ENCODE assay signal across 27 mouse cellular contexts in genomic region chr5:105679261-105679660, GRCm38 (mm10). TPM values are rescaled to one million over a fixed set of nuclear protein-coding genes. Genes with fewer than 3 reads are reported as not detected.
DNase-seq lines count a peak whose midpoint lies in the region; ATAC-seq and TF ChIP-seq lines count a peak whose summit lies in the region.
"Had no signal": no experiment of that assay in that cellular context is flagged by ENCODE, and none has a peak within 500 bp of the region (broad histone marks: within the 10 kb centered on the region; RNA-seq: fewer than 3 reads in every experiment).

No protein-coding gene starts in this region.

- no peaks in the 10 kb centered on the region for H3K9me3 ChIP-seq in forebrain, postnatal 0 days (ENCODE audit: low read length)
- no peaks in the 10 kb centered on the region for H3K9me3 ChIP-seq in forebrain, embryonic 15.5 days
- H3K9me3 ChIP-seq in neural tube, embryonic 11.5 days (ENCODE audit: control insufficient read depth, low read length): no peaks in the 10 kb centered on the region
- no peaks in the 10 kb centered on the region for H3K9me3 ChIP-seq in neural tube, embryonic 15.5 days (replicated peaks)
- H3K9me3 ChIP-seq in kidney, embryonic 15.5 days (replicated peaks): no peaks in the 10 kb centered on the region
- H3K9me3 ChIP-seq: forebrain, embryonic 10.5 days; forebrain, embryonic 13.5 days; heart, embryonic 12.5 days; heart, embryonic 15.5 days had no signal

- no peak for TF ChIP-seq POLR2A in myocyte (IDR thresholded peaks at IDR 0.05; ENCODE audit: insufficient read length, low read depth)

- no peak overlapping the region for H3K4me2 ChIP-seq in forebrain, postnatal 0 days (ENCODE audit: low read depth)
- H3K4me2 ChIP-seq in forebrain, embryonic 15.5 days (replicated peaks): no peak overlapping the region
- H3K4me2 ChIP-seq in neural tube, embryonic 11.5 days (ENCODE audit: low read depth): no peak overlapping the region
- no peak overlapping the region for H3K4me2 ChIP-seq in neural tube, embryonic 15.5 days
- H3K4me2 ChIP-seq in myocyte (ENCODE audit: low read depth): peak overlapping the region; percentile 54
- no peak overlapping the region for H3K4me2 ChIP-seq in kidney, embryonic 15.5 days
- H3K4me2 ChIP-seq: forebrain, embryonic 13.5 days; heart, embryonic 12.5 days; heart, embryonic 15.5 days; hindbrain, embryonic 14.5 days had no signal

- DNase-seq in forebrain, postnatal 0 days: peak; percentile 24
- DNase-seq in neural tube, embryonic 11.5 days (ENCODE audit: low spot score): peak; percentile 8
- peak; percentile 73 for DNase-seq in brain, adult 2 months (ENCODE audit: low read depth, low spot score)
- no peak for DNase-seq in heart, postnatal 10 days
- DNase-seq: adrenal gland, postnatal 10 days; adrenal gland, postnatal 36 days; cerebellum, adult 11-12 months; cerebellum, adult 8-10 months; cerebellum, postnatal 36 days; gastrocnemius, adult 2 months; gastrocnemius, postnatal 14 days; heart, adult 11 months; heart, postnatal 14 days; heart, postnatal 4 days had no signal

- H3K27ac ChIP-seq in forebrain, postnatal 0 days (ENCODE audit: low read depth, low read length): no peak overlapping the region
- H3K27ac ChIP-seq in forebrain, embryonic 15.5 days (replicated peaks): no peak overlapping the region
- no peak overlapping the region for H3K27ac ChIP-seq in neural tube, embryonic 11.5 days (ENCODE audit: low read depth, low read length)
- no peak overlapping the region for H3K27ac ChIP-seq in neural tube, embryonic 15.5 days (replicated peaks)
- no peak overlapping the region for H3K27ac ChIP-seq in kidney, embryonic 15.5 days
- H3K27ac ChIP-seq: forebrain, embryonic 13.5 days; gastrocnemius, adult 2 months; heart, embryonic 15.5 days; hindbrain, embryonic 14.5 days; hindbrain, postnatal 0 days had no signal

- H3K4me3 ChIP-seq in forebrain, postnatal 0 days (ENCODE audit: low read depth, low read length): no peak overlapping the region
- H3K4me3 ChIP-seq in forebrain, embryonic 15.5 days: no peak overlapping the region
- H3K4me3 ChIP-seq in neural tube, embryonic 11.5 days (ENCODE audit: low read depth, low read length): no peak overlapping the region
- no peak overlapping the region for H3K4me3 ChIP-seq in neural tube, embryonic 15.5 days (replicated peaks)
- H3K4me3 ChIP-seq in myocyte: no peak overlapping the region
- H3K4me3 ChIP-seq in kidney, embryonic 15.5 days (replicated peaks): no peak overlapping the region
- H3K4me3 ChIP-seq: forebrain, embryonic 10.5 days; forebrain, embryonic 13.5 days; gastrocnemius, adult 2 months; heart, embryonic 12.5 days; heart, embryonic 15.5 days had no signal

- intact Hi-C loops in heart, postnatal 10 days (cut with DNase I): no loop called here

- no peaks in the 10 kb centered on the region for H3K79me2 ChIP-seq in myocyte (ENCODE audit: control insufficient read depth, insufficient read depth)

- no peaks in the 10 kb centered on the region for H3K36me3 ChIP-seq in forebrain, postnatal 0 days (ENCODE audit: insufficient read depth)
- H3K36me3 ChIP-seq in forebrain, embryonic 15.5 days: no peaks in the 10 kb centered on the region
- no peaks in the 10 kb centered on the region for H3K36me3 ChIP-seq in neural tube, embryonic 11.5 days (ENCODE audit: control insufficient read depth, insufficient read depth, low read length)
- H3K36me3 ChIP-seq in neural tube, embryonic 15.5 days: no peaks in the 10 kb centered on the region
- no peaks in the 10 kb centered on the region for H3K36me3 ChIP-seq in myocyte (ENCODE audit: control insufficient read depth, insufficient read depth)
- H3K36me3 ChIP-seq in kidney, embryonic 15.5 days: no peaks in the 10 kb centered on the region
- H3K36me3 ChIP-seq: forebrain, embryonic 10.5 days; heart, embryonic 12.5 days; heart, embryonic 15.5 days had no signal

- peak; percentile 46; the same call in 1 of the 2 replicates for ATAC-seq in forebrain, postnatal 0 days
- no peak for ATAC-seq in forebrain, embryonic 15.5 days (replicated peaks)
- ATAC-seq in neural tube, embryonic 11.5 days (ENCODE audit: insufficient read depth, low FRiP score, low TSS enrichment): no peak
- no peak for ATAC-seq in neural tube, embryonic 15.5 days (ENCODE audit: low FRiP score)
- ATAC-seq in kidney, embryonic 15.5 days (replicated peaks; ENCODE audit: low FRiP score): no peak
- ATAC-seq: forebrain, embryonic 13.5 days; hindbrain, postnatal 0 days; inflammation-experienced regulatory T-cells, adult 6 months; intestine, embryonic 16.5 days; Patski had no signal

- no peak for TF ChIP-seq CTCF in forebrain, postnatal 0 days (IDR thresholded peaks at IDR 0.05; ENCODE audit: low read depth)

- no peak overlapping the region for H3K9ac ChIP-seq in forebrain, postnatal 0 days
- no peak overlapping the region for H3K9ac ChIP-seq in forebrain, embryonic 15.5 days (replicated peaks)
- no peak overlapping the region for H3K9ac ChIP-seq in neural tube, embryonic 11.5 days (ENCODE audit: low read length)
- no peak overlapping the region for H3K9ac ChIP-seq in neural tube, embryonic 15.5 days (replicated peaks)
- H3K9ac ChIP-seq in kidney, embryonic 15.5 days: no peak overlapping the region
- H3K9ac ChIP-seq: forebrain, embryonic 13.5 days; heart, embryonic 12.5 days; heart, embryonic 15.5 days; hindbrain, embryonic 14.5 days had no signal

- H3ac ChIP-seq in myocyte (ENCODE audit: control insufficient read depth, insufficient read length): no peak overlapping the region

- WGBS in forebrain, postnatal 0 days: 53% methylated on average over 4 of the region's 4 CpGs
- 49% methylated on average over 4 of the region's 4 CpGs for WGBS in forebrain, embryonic 15.5 days
- 63% methylated on average over 4 of the region's 4 CpGs for WGBS in neural tube, embryonic 11.5 days
- 64% methylated on average over 4 of the region's 4 CpGs for WGBS in neural tube, embryonic 15.5 days
- WGBS in kidney, embryonic 15.5 days: 70% methylated on average over 4 of the region's 4 CpGs

- H3K4me1 ChIP-seq in forebrain, postnatal 0 days (ENCODE audit: insufficient read depth): no peaks in the 10 kb centered on the region
- peaks cover 4% of the 10 kb centered on the region; the same call in 1 of the 2 replicates for H3K4me1 ChIP-seq in forebrain, embryonic 15.5 days
- peaks cover 13% of the 10 kb centered on the region for H3K4me1 ChIP-seq in neural tube, embryonic 11.5 days (ENCODE audit: control insufficient read depth, insufficient read depth, low read length)
- H3K4me1 ChIP-seq in neural tube, embryonic 15.5 days: peaks cover 6% of the 10 kb centered on the region
- peaks cover 22% of the 10 kb centered on the region for H3K4me1 ChIP-seq in kidney, embryonic 15.5 days

- no peaks in the 10 kb centered on the region for H3K27me3 ChIP-seq in forebrain, postnatal 0 days (ENCODE audit: insufficient read depth, low read length)
- H3K27me3 ChIP-seq in forebrain, embryonic 15.5 days: no peaks in the 10 kb centered on the region
- H3K27me3 ChIP-seq in neural tube, embryonic 11.5 days (ENCODE audit: control insufficient read depth, insufficient read depth, low read length): no peaks in the 10 kb centered on the region
- H3K27me3 ChIP-seq in neural tube, embryonic 15.5 days (replicated peaks): no peaks in the 10 kb centered on the region
- H3K27me3 ChIP-seq in myocyte (ENCODE audit: control insufficient read depth, insufficient read depth, insufficient read length): no peaks in the 10 kb centered on the region
- H3K27me3 ChIP-seq in kidney, embryonic 15.5 days: no peaks in the 10 kb centered on the region
- H3K27me3 ChIP-seq: forebrain, embryonic 13.5 days; heart, embryonic 12.5 days; heart, embryonic 15.5 days; Patski had no signal

TF ChIP-seq in myocyte, 11 proteins besides CTCF, POLR2A, EP300 and RAD21:
- no peak for TF ChIP-seq TCF3 (IDR thresholded peaks at IDR 0.05; ENCODE audit: insufficient read length, low read depth)
- no peak for TF ChIP-seq CEBPB (IDR thresholded peaks at IDR 0.05; ENCODE audit: insufficient read depth, poor library complexity, severe bottlenecking)

RNA-seq across cellular contexts. Expression of gene Lrrc8d, which starts 20.5 kb away (rescaled TPM):
- total RNA-seq in forebrain, postnatal 0 days (2014; rRNA removed): 11.8 and 16.8 TPM in 2 replicates
- 25.6 and 37.2 TPM in 2 replicates for polyA plus RNA-seq in forebrain, postnatal 0 days (2015; fragmentation: Nextera tagmentation; extraction: Ambion mirVana)
- 33.9 and 38.2 TPM in 2 replicates for polyA plus RNA-seq in forebrain, embryonic 15.5 days (2015; fragmentation: Nextera tagmentation; extraction: Ambion mirVana)
- 28.1 and 28.6 TPM in 2 replicates for polyA plus RNA-seq in neural tube, embryonic 11.5 days (2014; fragmentation: Nextera tagmentation; extraction: Ambion mirVana)
- polyA plus RNA-seq in neural tube, embryonic 15.5 days (2015; fragmentation: Nextera tagmentation; extraction: Ambion mirVana): 28.6 and 29.4 TPM in 2 replicates
- 24.8 TPM for polyA plus RNA-seq in myocyte (2012; fragmentation: generic; extraction: Trizol)
- 30.0 and 32.2 TPM in 2 replicates for polyA plus RNA-seq in kidney, embryonic 15.5 days (2015; fragmentation: Nextera tagmentation; extraction: Ambion mirVana)
- 10 to 100 TPM; 18.7 to 19.5 TPM for total RNA-seq in heart, postnatal 10 days (2021)

Comparison
In these comparisons a context has a peak if more than half of its experiments do, and no peak if none do; other contexts are left out.
1. DNase-seq: peak in forebrain, postnatal 0 days (single experiment), neural tube, embryonic 11.5 days (single experiment) and brain, adult 2 months (single experiment); none in heart, postnatal 10 days (0 of 2).